Mouse (Mus musculus) heart, postnatal 4 days (tissue): ENCODE results near the gene Trank1. TPM values are rescaled to one million over a fixed set of nuclear protein-coding genes. Genes with fewer than 3 reads are reported as not detected.

Source experiments
- DNase-seq: peaks from one replicate; pipeline ENCODE4 v3.0.0; 2021
- total RNA-seq, 2 experiments: library from RNA; stranded (reverse); gene quantifications; 2 replicates each; pipeline ENCODE4 v1.2.3; 2021

The Trank1 gene
- under 1 TPM; 0.10 to 0.14 TPM for total RNA-seq

- DNase-seq: peak; percentile 25
Measured at GRCm38 (mm10) chr9:111311031-111311842, at the start of gene Trank1. Trank1 (plus strand) TSS chr9:111311739.

- DNase-seq: no peak
Measured at GRCm38 (mm10) chr9:111267998-111268397, 43.5 kb upstream of the Trank1 start.

DNA sequence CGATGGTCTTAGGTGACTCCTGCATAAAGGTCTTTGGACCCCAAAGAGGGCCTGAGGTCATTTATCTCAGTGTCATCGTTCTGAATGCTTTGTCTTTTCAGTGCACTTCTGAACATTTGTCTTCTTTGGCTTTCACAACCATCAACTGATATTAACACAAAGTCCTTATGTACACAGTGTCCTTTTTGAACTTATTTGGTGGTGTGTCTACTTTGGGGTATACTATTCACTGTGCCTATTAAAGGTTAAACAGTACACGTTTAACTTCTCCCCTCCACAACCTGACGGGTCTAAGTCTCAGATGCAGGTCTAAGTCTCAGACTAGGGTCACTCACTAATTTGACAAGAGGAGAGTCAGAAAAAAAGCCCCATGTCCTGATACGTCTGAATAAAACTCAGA lies 40.9 kb upstream of the Trank1 start:
- DNase-seq: no peak

DNA sequence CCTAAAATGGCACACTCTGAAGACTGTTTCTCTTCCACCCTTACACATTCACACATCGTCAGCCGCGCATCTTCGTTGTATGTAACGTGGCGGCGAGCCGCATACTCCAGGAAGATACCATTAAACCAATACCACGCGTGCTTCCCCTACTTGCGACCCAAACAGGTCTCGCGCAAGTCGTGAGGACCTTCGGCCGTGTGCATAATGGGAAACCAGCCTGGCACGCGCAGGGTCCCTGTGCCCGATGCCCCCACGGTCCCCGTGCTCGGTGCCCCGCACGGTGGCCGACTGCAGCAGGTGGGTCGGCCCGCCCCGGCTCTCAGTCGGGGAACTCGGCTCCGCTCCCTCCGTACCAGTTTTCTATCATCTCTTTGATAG lies 40.5 kb upstream of the Trank1 start:
- DNase-seq: no peak

DNA sequence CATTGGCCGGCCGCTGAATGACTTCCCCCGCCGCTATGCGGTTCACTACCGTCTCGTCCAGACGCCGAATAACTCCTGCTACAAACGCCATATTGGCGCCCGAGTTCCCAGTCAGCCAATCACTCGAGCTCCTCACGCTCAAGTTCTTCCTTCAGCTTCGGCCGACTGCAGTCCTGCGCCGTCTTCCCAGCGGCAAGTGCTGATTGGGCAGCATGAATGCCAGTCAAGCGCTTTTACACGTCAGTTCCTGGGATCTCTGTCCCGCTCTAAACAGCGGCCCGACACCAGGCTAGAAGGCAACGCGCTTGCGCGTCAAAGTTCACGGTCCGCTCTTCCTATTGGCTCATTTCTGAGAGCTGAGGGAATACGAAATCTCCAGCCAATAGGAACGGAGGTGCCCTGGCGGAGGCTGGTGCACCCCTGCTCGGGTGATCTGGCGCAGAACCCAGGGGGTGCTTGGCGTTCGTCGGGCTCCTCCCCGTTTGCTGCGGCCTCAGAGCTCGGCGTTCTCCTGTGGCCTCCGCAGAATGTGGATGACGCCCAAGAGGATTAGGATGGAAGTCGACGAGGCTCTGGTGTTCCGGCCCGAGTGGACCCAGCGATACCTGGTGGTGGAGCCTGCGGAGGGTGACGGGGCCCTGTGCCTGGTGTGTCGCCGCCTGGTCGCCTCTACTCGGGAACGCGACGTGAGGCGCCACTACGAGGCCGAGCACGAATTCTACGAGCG lies 39.9 kb upstream of the Trank1 start, which contains the start of the genes Mlh1 and Epm2aip1:
Gene Mlh1, minus strand, starts transcription at position 358 of the 727 bp plus-strand sequence.
Gene Epm2aip1, plus strand, starts transcription at position 496 of the 727 bp plus-strand sequence.
- peak; percentile 100 for DNase-seq

DNA sequence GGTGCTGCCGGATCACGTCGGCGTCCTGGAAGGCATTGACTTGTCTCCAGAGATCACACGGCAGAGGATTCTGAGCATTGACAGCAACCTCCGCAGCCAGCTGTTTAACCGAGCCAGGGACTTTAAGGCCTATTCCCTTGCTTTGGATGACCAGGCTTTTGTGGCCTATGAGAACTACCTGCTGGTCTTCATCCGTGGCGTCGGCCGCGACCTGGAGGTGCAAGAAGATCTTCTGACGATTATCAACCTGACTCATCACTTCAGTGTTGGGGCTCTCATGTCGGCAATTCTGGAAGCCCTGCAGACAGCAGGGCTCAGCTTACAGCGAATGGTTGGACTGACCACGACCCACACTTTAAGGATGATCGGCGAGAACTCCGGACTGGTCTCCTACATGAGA lies 39.2 kb upstream of the Trank1 start:
- no peak for DNase-seq

- no peak for DNase-seq
Measured at GRCm38 (mm10) chr9:111272996-111273785, 38.3 kb upstream of the Trank1 start.

- DNase-seq: no peak
Measured at GRCm38 (mm10) chr9:111273958-111274357, 37.6 kb upstream of the Trank1 start.

- DNase-seq: no peak
Measured at GRCm38 (mm10) chr9:111275156-111275555, 36.4 kb upstream of the Trank1 start.

DNA sequence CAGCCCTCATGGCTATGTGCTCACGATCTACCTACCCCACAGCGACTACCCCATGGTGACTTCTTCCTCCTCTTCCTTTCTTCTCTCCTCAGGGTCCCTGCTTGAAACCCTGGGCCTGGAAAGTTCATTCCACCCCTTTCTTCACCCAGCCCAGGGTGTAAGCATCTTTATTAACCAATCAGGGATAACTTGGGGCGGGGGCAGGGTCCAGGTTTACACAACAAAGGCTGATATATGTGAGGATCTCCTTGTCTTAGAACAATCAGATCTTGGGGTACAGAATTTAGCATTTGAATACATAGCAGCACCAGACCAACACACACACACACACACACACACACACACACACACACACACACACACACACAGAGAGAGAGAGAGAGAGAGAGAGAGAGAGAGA lies 26.5 kb upstream of the Trank1 start:
- DNase-seq: no peak

GRCm38 (mm10) chr9:111285676-111286075 lies 25.9 kb upstream of the Trank1 start:
- DNase-seq: no peak

DNA sequence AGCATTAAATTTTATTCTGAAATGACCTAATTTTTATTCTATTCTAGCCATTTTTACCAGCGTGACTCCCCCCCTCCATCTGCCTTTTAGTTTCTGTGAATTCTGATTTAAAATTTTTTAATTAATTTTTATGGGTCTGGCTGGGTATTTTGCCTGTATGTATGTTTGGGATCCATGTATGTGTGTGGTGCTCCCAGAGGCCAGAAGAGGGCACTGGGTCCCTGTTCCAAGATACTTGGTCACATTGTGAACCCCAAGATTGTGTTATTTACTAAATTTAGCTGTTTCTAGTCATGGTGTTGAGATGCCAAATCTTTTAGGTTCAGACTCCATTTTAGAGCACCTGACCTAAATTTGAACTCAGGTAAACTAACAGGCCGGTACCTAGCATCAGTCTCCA lies 25.1 kb upstream of the Trank1 start:
- no peak for DNase-seq

GRCm38 (mm10) chr9:111287956-111288355 lies 23.6 kb upstream of the Trank1 start:
- DNase-seq: no peak

DNA sequence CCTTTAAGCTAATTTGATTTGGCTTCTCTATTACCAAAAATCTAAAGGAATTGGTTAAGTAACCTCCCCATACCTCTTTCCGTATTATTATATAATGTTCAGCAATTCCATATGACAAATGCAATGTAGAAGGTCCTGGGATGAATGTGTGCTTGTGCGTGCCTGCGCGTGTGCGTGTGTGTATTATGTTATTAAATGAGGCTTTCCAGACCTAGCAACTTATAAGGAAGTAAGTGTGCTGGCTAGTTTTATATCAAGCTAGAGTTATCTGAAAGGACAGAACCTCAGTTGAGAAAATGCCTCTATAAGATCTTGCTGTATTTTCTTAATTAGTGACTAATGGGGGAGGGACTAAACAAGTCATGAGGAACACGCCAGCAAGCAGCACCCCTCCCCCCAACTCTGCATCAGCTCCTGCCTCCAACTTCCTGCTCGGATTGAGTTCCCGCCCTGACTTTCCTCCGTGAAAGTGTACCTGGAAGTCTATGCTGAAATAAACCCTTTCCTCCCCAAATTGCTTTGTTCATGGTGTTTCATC lies 22.2 kb upstream of the Trank1 start:
- DNase-seq: peak; percentile 27

GRCm38 (mm10) chr9:111289832-111290339 lies 21.7 kb upstream of the Trank1 start:
- DNase-seq: peak; percentile 94

- DNase-seq: no peak
Measured at GRCm38 (mm10) chr9:111290539-111291100, 20.9 kb upstream of the Trank1 start.

DNA sequence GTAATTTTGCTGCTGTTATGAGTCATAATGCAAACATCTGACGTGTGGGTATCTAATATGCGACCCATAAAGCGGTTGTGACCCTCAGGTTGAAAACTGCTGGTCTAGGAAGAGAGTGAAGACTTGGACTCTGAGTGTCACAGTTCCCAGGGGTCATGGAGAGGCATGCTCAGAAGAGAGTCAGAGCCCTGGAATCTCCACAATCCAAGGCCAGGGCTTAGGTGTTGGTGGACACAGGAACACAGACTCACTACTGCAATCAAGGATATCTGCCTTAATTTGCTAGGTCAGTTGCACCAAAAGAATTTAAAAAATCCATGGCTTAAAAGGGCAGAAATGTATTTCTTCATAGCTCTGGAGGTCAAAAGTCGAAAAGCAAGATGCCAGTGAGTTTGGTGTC lies 18.3 kb upstream of the Trank1 start:
- DNase-seq: no peak

- DNase-seq: no peak
Measured at GRCm38 (mm10) chr9:111294911-111295310, 16.6 kb upstream of the Trank1 start.

GRCm38 (mm10) chr9:111295323-111295722 lies 16.2 kb upstream of the Trank1 start:
- no peak for DNase-seq

DNA sequence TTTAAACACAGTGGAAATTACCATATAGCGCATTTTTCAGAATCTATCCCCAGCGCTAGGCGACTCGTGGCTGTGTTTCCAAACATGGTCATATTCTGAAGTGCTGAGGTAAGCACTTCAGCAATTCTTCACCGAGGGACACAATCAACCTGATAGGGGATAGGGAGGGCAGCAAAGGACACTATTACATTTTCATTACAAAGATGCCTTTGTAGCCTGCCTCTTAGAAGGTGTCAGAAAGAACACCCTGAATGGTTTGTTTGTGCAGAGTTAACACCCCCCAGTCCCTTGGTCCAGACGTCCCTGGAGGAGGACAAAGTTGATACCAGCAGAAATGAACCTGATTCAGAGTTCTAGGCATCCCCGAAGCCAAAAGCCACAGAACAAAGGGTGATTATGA lies 15.1 kb upstream of the Trank1 start:
- DNase-seq: no peak

DNA sequence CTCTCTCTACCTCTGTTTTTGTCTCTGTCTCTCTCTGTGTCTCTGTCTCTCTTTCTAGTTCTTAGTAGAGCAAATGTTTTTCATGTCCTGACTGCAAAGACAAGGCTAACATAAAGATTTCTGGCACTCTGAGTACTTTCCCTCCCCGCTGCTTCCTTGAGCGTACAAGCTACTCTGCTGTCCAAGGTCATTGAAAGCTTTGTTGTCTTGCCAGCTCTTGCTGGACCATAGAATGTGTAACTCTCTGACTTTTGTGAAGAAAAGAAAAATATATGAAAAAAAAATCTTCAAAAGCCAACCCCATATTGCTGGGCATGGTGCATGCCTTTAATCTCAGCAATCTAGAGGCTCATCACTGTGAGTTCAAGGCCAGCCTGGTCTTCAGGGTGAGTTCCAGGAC lies 12.9 kb upstream of the Trank1 start:
- DNase-seq: no peak

DNA sequence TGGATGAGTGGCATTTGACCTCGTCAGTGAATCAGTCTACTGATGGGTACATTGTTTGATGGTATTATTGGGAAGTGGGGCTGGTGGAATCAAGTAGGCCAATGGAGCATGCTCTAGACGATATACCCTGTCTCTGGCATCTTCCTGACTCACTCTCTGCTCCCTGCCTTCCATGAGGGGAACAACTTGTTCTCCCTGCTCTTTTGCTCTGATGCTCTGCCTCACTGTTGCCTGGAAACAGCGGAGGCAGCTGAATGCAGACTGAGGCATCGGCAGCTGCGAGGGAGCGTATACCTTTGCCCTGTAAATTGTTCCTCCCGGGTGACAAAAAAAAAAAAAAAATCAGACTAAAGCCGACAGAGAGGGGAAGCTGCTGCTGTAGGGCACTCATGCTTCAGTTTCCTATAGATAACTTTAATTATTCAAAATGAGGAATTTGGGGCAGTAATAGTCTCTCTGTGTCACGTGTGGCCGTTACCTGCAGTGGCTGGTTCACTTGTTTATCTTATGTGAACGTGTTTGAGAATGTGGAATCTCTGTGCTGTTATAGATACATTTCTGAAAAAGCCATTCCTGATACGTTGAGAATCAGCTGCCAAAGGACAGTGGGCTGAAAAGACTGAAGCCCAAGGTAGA lies 9.2 kb upstream of the Trank1 start:
- no peak for DNase-seq
